Mouse (Mus musculus) hindbrain, embryonic 11.5 days (tissue): ENCODE results near the gene Tmem11. TPM values are rescaled to one million over a fixed set of nuclear protein-coding genes. Genes with fewer than 3 reads are reported as not detected.
A peak's percentile ranks its signal among the peaks of the same experiment; 100 is the strongest.
"Not testable (repeated sequence)": the region's sequence is repeated elsewhere in the genome, so short reads cannot be mapped to it uniquely, and the experiment has no call there.

Experiments
- ATAC-seq: fragments of 200-750 bp; cut with Nextera tagmentation; 2 replicates; pipeline ENCODE4 v1.8.0; 2017; ENCODE audit warnings: mild to moderate bottlenecking, moderate TSS enrichment, moderate library complexity; ENCODE audit not compliant: low FRiP score
- DNase-seq: peaks from one replicate; pipeline ENCODE4 v3.0.0-alpha.2; 2015; ENCODE audit warnings: low spot score
- H3K27ac ChIP-seq: fragments of 300-500 bp; sonication (generic); 2 replicates; pipeline ENCODE4 v1.5.1; 2014; ENCODE audit warnings: mild to moderate bottlenecking, low read depth, low read length
- H3K27me3 ChIP-seq: fragments of 300-500 bp; sonication (generic); 2 replicates; pipeline ENCODE4 v1.6.1; 2014; ENCODE audit warnings: mild to moderate bottlenecking, low read length, moderate library complexity, mixed read lengths; ENCODE audit not compliant: control insufficient read depth, insufficient read depth
- H3K36me3 ChIP-seq: fragments of 300-500 bp; sonication (generic); 2 replicates; pipeline ENCODE4 v1.6.1; 2014; ENCODE audit warnings: mild to moderate bottlenecking, low read length, moderate library complexity, mixed read lengths; ENCODE audit not compliant: control insufficient read depth, insufficient read depth
- H3K4me1 ChIP-seq: fragments of 300-500 bp; sonication (generic); replicated peaks from 2 replicates; pipeline ENCODE4 v1.6.1; 2014; ENCODE audit warnings: low read length, mixed read lengths; ENCODE audit not compliant: control insufficient read depth, insufficient read depth
- H3K4me2 ChIP-seq: fragments of 300-500 bp; sonication (generic); replicated peaks from 2 replicates; pipeline ENCODE4 v1.6.1; 2014; ENCODE audit warnings: mild to moderate bottlenecking, low read depth, low read length
- H3K4me3 ChIP-seq: fragments of 300-500 bp; sonication (generic); 2 replicates; pipeline ENCODE4 v1.5.1; 2014; ENCODE audit warnings: low read depth, low read length
- H3K9ac ChIP-seq: fragments of 300-500 bp; sonication (generic); 2 replicates; pipeline ENCODE4 v1.6.1; 2014; ENCODE audit warnings: low read depth, low read length
- H3K9me3 ChIP-seq: fragments of 300-500 bp; sonication (generic); 2 replicates; pipeline ENCODE4 v1.6.1; 2016; ENCODE audit warnings: low read length; ENCODE audit not compliant: control insufficient read depth
- whole genome bisulfite sequencing: fragments of 180-500 bp; shearing (Covaris S2); extraction: QIAGEN DNeasy Blood & Tissue Kit; methylation state at CpG from one replicate; pipeline ENCODE4 v1.1.7; 2014; 5-methylcytosine and 5-hydroxymethylcytosine counted together
- polyA plus RNA-seq: library from polyadenylated mRNA; unstranded; fragments of >200 nt; fragmentation: Nextera tagmentation; extraction: Ambion mirVana; gene quantifications from 2 replicates; pipeline ENCODE4 v1.2.1, GENCODE M21; 2014

The Tmem11 gene
- polyA plus RNA-seq, 1 experiment from 2014 or later, result 62.4 TPM

DNA sequence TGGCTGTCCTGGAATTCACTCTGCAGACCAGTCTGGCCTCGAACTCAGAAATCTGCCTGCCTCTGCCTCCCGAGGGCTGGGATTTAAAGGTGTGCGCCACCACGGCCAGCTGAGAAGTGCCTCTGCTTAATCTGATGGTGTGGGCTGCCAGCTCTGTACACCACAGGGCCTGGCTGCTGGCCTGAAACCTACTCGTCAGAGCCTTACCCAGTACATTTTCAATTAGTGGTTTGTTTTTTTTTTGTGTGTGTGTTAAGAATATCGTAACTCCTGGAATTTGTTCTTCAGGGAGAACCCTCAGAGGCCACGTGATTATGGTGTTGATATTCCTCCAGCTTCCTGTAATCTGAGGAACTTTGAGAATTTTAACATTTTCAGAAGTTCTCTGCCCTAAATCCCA, 22.9 kb upstream of the Tmem11 start:
- no peak overlapping the region for H3K27ac ChIP-seq
- H3K27me3 ChIP-seq, result no peaks in the 10 kb centered on the region
- no peaks in the 10 kb centered on the region for H3K4me1 ChIP-seq
- H3K9ac ChIP-seq, result no peak overlapping the region
- 81% methylated on average over 7 of the region's 7 CpGs for WGBS
- no peak overlapping the region for H3K4me3 ChIP-seq
- no peaks in the 10 kb centered on the region for H3K9me3 ChIP-seq
- ATAC-seq, result no peak
- H3K36me3 ChIP-seq, result 0 out of 2 replicates have a peak, but pooled peaks cover 5% of the 10 kb centered on the region
- H3K4me2 ChIP-seq, result no peak overlapping the region
- DNase-seq, result no peak

DNA sequence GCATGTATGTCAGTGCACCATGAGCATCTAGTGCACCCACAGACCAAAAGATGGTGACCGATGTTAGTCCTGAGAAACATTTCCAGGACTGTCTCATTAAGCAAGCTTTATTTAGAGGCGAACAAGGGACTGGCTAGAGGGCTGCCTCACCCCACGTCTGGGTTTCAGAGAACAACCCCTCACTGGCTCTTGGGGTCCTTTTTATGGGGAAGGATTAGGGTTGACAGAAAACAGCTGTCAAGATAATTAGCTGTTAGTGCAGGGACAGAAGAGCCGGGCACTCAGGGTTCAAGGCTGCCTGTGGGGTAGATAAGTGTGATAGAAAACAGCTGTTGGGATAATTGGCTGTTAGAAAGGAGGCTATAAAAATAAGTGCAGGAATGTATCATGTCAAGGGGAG, 16.8 kb upstream of the Tmem11 start:
- WGBS, result 46% methylated on average over 4 of the region's 4 CpGs
- no peak for DNase-seq
- Histone ChIP-seq H3K27me3 (no peaks in the 10 kb centered on the region), H3K4me3 (no peak overlapping the region), H3K9me3 (no peaks in the 10 kb centered on the region), H3K4me2 (no peak overlapping the region), H3K9ac (no peak overlapping the region), H3K4me1 (no peaks in the 10 kb centered on the region), H3K27ac (no peak overlapping the region), H3K36me3 (no peaks in the 10 kb centered on the region)
- ATAC-seq, result no peak

DNA sequence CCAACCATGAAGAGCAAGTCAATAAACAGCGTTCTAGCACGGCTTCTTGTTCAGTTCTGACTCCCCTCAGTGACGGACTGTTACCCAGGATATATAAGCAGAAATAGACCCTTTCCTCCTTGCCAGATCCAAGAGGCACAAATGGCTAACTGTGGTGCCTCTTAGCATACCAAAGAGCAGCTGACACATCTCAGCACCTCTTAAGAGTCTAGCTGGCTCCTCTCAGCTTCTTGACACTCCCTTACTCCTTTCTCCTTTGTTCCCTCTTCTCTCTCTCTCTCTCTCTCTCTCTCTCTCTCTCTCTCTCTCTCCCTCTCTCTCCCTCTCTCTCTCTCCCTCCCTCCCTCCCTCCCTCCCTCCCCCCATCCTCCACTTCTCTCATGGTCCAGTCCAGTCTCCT, 11.7 kb upstream of the Tmem11 start:
- DNase-seq, result no peak
- 46% methylated on average over 3 of the region's 3 CpGs for WGBS

DNA sequence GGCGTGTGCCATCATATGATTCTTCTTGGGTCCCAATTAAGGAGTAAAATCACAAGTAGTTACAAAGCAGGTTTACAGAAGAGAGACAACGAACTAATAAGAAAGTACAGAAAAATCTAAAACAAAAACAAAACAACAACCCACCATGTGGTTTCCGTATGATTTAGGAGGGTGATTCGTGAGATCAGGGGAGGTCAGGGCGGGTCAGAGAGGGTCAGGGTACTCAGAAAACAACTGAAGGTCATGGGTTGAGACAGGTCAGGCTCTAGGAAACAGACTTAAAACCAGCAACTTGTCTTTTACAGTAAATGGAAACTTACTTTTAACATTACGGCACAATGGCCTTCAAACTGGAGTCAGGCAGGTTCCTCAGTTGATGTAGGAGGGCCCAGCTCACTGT, 11.2 kb upstream of the Tmem11 start:
- no peaks in the 10 kb centered on the region for H3K4me1 ChIP-seq
- no peaks in the 10 kb centered on the region for H3K9me3 ChIP-seq
- no peak overlapping the region for H3K4me3 ChIP-seq
- H3K27me3 ChIP-seq, result no peaks in the 10 kb centered on the region
- ATAC-seq (no peak), DNase-seq (no peak)
- no peak overlapping the region for H3K27ac ChIP-seq
- no peak overlapping the region for H3K4me2 ChIP-seq
- no peaks in the 10 kb centered on the region for H3K36me3 ChIP-seq
- H3K9ac ChIP-seq, result no peak overlapping the region
- 64% methylated on average over 6 of the region's 6 CpGs for WGBS

More for the DNA sequence above, 11.7 kb upstream of the Tmem11 start:
- Histone ChIP-seq H3K36me3 (no peaks in the 10 kb centered on the region), H3K9me3 (no peaks in the 10 kb centered on the region), H3K27ac (no peak overlapping the region), H3K27me3 (no peaks in the 10 kb centered on the region), H3K4me1 (no peaks in the 10 kb centered on the region), H3K4me3 (no peak overlapping the region), H3K4me2 (no peak overlapping the region), H3K9ac (no peak overlapping the region)
- no peak for ATAC-seq

DNA sequence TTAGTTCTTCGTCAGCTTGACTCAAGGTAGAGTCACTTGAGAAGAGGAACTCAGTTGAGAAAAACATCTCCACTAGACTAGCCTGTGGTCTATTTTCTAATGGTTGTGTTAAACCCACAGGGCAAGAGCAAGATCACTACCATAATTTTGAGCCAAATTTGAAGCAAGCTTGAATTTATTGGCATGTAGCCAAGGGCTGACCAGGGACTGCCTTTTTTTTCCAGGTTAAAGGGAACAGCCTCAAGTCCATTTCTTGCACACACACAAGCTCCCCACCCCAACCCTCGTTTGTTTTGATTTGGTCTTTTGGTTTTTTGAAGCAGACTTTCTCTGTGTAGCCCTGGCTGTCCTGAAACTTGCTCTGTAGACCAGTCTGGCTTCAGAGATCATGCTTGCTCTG, 10.8 kb upstream of the Tmem11 start:
- H3K36me3 ChIP-seq, result no peaks in the 10 kb centered on the region
- no peaks in the 10 kb centered on the region for H3K9me3 ChIP-seq
- ATAC-seq, result no peak
- no peak overlapping the region for H3K9ac ChIP-seq
- H3K4me1 ChIP-seq, result no peaks in the 10 kb centered on the region
- H3K27ac ChIP-seq, result no peak overlapping the region
- no peak for DNase-seq
- no peak overlapping the region for H3K4me2 ChIP-seq
- H3K27me3 ChIP-seq, result no peaks in the 10 kb centered on the region
- H3K4me3 ChIP-seq, result no peak overlapping the region
- 65% methylated on average over 2 of the region's 2 CpGs for WGBS

DNA sequence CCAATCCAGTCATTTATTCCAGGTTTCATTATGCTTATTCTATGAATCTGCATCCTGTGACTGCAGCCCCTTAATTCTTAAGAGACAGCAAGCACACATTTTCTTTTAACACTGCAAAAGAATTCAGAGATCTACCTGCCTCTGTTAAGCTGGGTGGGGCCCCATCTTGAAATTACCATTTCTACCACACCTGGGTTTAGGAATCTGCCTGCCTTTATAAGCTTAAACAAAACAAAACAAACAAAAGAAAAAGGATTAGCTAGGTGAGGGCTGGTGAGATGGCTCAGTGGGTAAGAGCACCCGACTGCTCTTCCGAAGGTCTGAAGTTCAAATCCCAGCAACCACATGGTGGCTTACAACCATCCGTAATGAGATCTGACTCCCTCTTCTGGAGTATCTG, 7.9 kb upstream of the Tmem11 start:
- H3K4me3 ChIP-seq, H3K9ac ChIP-seq, H3K27me3 ChIP-seq, H3K36me3 ChIP-seq, H3K27ac ChIP-seq, H3K9me3 ChIP-seq, H3K4me2 ChIP-seq, H3K4me1 ChIP-seq, DNase-seq, ATAC-seq: not testable (repeated sequence)
- WGBS, result 88% methylated on average over 2 of the region's 3 CpGs

DNA sequence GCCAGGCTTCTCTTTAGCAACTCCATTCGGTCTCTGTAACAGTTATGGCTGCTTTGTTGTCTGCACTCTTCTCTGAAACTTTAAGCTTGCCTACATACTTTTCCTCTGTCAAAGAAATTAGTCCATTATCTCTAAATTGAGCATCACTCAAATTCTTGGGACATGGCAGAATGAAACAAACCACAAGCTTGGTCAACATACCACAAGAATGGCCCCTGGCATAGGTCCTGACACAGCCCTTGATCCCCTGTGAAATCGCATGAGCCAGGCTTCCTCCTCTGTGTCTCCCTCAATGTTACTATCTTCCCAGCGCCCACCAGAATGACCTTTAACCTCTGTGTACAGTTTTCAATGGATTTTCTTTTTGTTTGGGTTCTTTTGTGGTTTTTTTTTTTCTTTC, 3.3 kb upstream of the Tmem11 start:
- Histone ChIP-seq H3K36me3 (no peaks in the 10 kb centered on the region), H3K9ac (no peak overlapping the region), H3K4me2 (no peak overlapping the region), H3K27me3 (no peaks in the 10 kb centered on the region), H3K9me3 (no peaks in the 10 kb centered on the region), H3K27ac (no peak overlapping the region), H3K4me3 (no peak overlapping the region), H3K4me1 (no peaks in the 10 kb centered on the region; the same call in 1 of the 2 replicates)
- DNase-seq, result no peak
- no peak for ATAC-seq
- WGBS, result 75% methylated on average over 3 of the region's 3 CpGs

DNA sequence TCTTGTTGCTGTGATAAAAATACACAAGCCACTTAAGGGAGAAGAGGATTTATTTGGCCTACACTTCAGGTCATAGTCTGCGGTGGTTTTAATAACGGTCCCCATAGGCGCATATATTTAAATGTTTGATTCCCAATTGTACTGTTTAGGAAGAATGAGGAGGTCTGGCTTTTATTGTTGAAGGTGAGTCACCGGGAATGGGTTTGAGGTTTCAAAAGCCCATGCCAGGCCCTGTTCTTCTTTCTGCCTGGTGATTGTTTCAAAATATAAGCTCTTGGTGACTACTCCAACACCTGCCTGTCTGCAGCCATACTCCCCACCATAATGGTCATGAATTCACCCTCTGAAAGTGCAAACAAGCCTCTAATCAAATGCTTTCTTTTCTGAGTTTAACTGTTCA, 1.5 kb upstream of the Tmem11 start:
- Histone ChIP-seq H3K4me2 (no peak overlapping the region), H3K4me1 (peaks cover 3% of the 10 kb centered on the region), H3K9me3 (no peaks in the 10 kb centered on the region), H3K36me3 (no peaks in the 10 kb centered on the region), H3K4me3 (no peak overlapping the region), H3K27ac (no peak overlapping the region), H3K27me3 (no peaks in the 10 kb centered on the region), H3K9ac (no peak overlapping the region)
- ATAC-seq, result no peak
- 94% methylated on average over 4 of the region's 4 CpGs for WGBS
- DNase-seq, result no peak

DNA sequence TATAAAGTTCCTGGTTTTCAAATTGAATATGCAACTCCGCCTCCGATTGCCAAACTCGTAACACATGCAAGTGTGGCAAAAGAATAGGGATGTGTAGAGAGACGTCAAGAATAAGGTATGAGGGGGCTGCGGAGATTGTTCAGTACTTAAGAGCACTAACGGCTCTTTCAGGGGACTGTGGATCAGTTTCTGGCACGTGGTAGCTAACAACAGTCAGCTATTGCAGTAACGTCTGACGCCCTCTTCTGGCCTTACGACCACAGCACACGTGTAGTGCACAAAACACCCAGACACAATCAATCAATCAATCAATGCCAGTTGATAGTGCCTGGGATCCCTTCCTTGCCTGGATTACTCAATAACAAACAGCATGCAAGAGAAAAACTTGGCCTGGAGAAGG, 351 bp upstream of the Tmem11 start:
- H3K9ac ChIP-seq, result peak overlapping the region; percentile 78
- WGBS, result 4% methylated on average over 11 of the region's 11 CpGs
- ATAC-seq (no peak), DNase-seq (peak; percentile 80)
- H3K27ac ChIP-seq, result peak overlapping the region; percentile 83
- no peaks in the 10 kb centered on the region for H3K36me3 ChIP-seq
- peak overlapping the region; percentile 75 for H3K4me2 ChIP-seq
- H3K27me3 ChIP-seq, result no peaks in the 10 kb centered on the region
- peak overlapping the region; percentile 92 for H3K4me3 ChIP-seq
- H3K9me3 ChIP-seq, result no peaks in the 10 kb centered on the region
- H3K4me1 ChIP-seq, result peaks cover 3% of the 10 kb centered on the region
